Mouse (Mus musculus) bone marrow, adult 2 months (tissue): ENCODE results near the gene Slc10a1.

Experiments
- CTCF ChIP-seq: fragments of 200-500 bp; IDR thresholded peaks from 2 replicates; pipeline ENCODE4 v1.5.1; 2011; ENCODE audit warnings: low read length, control low read depth; ENCODE audit not compliant: control insufficient read depth, insufficient read depth
- POLR2A ChIP-seq: fragments of 200-500 bp; IDR thresholded peaks from 2 replicates; pipeline ENCODE4 v1.6.1; 2011; ENCODE audit warnings: low read depth, mild to moderate bottlenecking, control low read depth, low read length, borderline replicate concordance; ENCODE audit not compliant: control insufficient read depth

DNA sequence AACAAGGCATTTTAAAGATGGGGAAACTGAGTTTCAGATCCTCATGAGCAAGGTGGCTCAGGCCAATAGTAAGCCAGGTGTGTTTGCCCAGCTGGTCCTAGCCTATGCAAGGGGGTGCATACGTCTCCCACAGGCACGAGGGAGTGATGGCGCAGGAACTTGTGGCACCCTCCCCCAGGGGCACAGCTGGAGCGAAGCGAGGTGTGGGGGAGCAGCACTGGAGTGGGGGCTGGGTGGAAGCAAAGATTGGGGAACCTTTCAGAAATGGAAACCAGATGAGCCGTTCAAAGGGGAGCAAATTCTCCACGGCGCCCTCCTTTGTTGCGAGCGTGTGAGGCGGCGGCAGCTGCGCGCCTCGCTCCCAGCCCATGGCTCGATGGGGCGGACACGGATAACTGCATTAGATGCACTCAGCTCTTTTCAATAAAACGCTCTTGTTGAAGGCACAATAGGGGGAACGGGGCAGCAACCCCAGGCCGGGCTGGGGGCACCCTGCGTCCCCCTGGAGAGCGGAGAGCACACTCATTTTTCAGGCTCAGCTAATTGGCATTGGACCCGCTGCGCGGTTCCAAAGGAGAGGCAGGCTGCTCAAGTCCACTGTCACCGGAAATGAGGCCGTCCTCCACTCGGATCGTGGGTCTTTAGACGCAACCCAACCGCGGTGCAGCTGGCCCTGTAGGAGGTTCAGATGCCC, 30.2 kb upstream of the Slc10a1 start:
- TF ChIP-seq CTCF (no peak), POLR2A (no peak)
